Mouse (Mus musculus): ENCODE measurements around the gene Mrfap1.

DNA sequence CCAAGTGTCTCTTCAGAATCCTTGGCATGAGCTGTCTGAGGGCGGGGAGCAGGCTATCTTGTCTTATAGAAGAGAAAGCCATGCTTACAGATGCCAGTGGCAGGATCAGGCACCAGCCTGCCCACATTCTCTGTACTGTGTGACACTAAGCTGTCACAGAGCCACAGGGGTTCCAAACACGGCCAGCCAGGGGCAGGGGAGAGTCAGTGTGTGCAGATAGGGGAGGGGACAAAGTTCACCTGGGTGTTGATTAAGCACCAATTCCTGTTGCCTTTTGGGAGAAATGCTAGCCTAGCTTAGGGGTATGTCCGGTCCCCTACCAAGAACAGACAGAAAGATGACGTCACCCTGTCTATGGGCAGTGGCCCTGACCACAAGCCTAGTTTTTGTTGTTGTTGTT, 32.5 kb upstream of the Mrfap1 start:
- TF ChIP-seq POLR2A (IDR thresholded peaks at IDR 0.05; ENCODE audit: borderline replicate concordance, extremely low read depth, insufficient read depth, insufficient read length, poor library complexity, severe bottlenecking) (no peak), CTCF (IDR thresholded peaks at IDR 0.05; ENCODE audit: borderline replicate concordance, extremely low read depth, insufficient read depth, insufficient read length) (no peak)

Data from brain, embryonic 14.5 days (tissue).